Mouse (Mus musculus) brown adipose tissue, adult 24 weeks (tissue): ENCODE measurements around the gene Sap18. TPM values are rescaled to one million over a fixed set of nuclear protein-coding genes. Genes with fewer than 3 reads are reported as not detected.

ENCODE experiments used
- polyA plus RNA-seq: library from polyadenylated mRNA; stranded (reverse); fragments of >200 nt; gene quantifications from 2 replicates; pipeline ENCODE4 v1.2.4, GENCODE M21; 2012; ENCODE audit not compliant: missing spikeins, insufficient read depth, insufficient read length

The Sap18 gene
- polyA plus RNA-seq, 1 experiment, result 55.9 TPM

Other genes with a start within 250 kb of the Sap18 start
- gene Eef1akmt1, start 226.6 kb upstream of the Sap18 start, polyA plus RNA-seq, result 44.9 and 48.9 TPM in 2 replicates
- 5.5 and 5.9 TPM in 2 replicates for gene Xpo4, start 132.8 kb upstream of the Sap18 start, polyA plus RNA-seq
- not detected in 2 replicates for gene Gm49361, start 52.1 kb upstream of the Sap18 start, polyA plus RNA-seq
- 19.5 and 20.1 TPM in 2 replicates for gene Lats2, start 39.8 kb upstream of the Sap18 start, polyA plus RNA-seq
- not detected in 2 replicates for gene Ska3, start 28.0 kb downstream of the Sap18 start, polyA plus RNA-seq
- gene Mrpl57, start 28.1 kb downstream of the Sap18 start, polyA plus RNA-seq, result 117 and 149 TPM in 2 replicates
- gene Zdhhc20, start 92.1 kb downstream of the Sap18 start, polyA plus RNA-seq, result 5.1 and 11.0 TPM in 2 replicates
- gene Micu2, start 201.1 kb downstream of the Sap18 start, polyA plus RNA-seq, result 35.7 and 41.8 TPM in 2 replicates